Mouse (Mus musculus) 3T3-L1 (cell line): ENCODE data around the gene Nrxn3.

Experiments used
- DNase-seq: peaks from one replicate; pipeline ENCODE4 v3.0.0-alpha.2; 2015; ENCODE audit warnings: low read depth, low spot score

The Nrxn3 gene

GRCm38 (mm10) chr12:90274621-90275236 is 1552.1 kb downstream of the Nrxn3 start:
- no peak for DNase-seq

- DNase-seq: no peak
Measured at GRCm38 (mm10) chr12:90281236-90281635, 1558.6 kb downstream of the Nrxn3 start.

- DNase-seq: no peak
Measured at GRCm38 (mm10) chr12:90283022-90283421, 1560.3 kb downstream of the Nrxn3 start.

- DNase-seq: no peak
Measured at GRCm38 (mm10) chr12:90302671-90303070, 1580.0 kb downstream of the Nrxn3 start.

- DNase-seq: no peak
Measured at GRCm38 (mm10) chr12:90331806-90332205, 1609.1 kb downstream of the Nrxn3 start.

GRCm38 (mm10) chr12:90332459-90332858 is 1609.8 kb downstream of the Nrxn3 start:
- DNase-seq: no peak

GRCm38 (mm10) chr12:90337496-90338228 is 1615.0 kb downstream of the Nrxn3 start:
- DNase-seq: no peak

- no peak for DNase-seq
Measured at GRCm38 (mm10) chr12:90338229-90338557, 1615.5 kb downstream of the Nrxn3 start.
